Mouse (Mus musculus) stomach, embryonic 16.5 days (tissue): ENCODE measurements at regions not wholly inside any gene's neighbourhood (a gene's known extent, or its start where the extent isn't known, plus 50 kb on each side); places are given as distances from the start of the nearest gene placed in this dataset.

Experiments used
- ATAC-seq: fragments of 200-750 bp; cut with Nextera tagmentation; 2 replicates; pipeline ENCODE4 v1.8.0; 2017; ENCODE audit warnings: moderate number of reproducible peaks, moderate TSS enrichment; ENCODE audit not compliant: insufficient read depth, low FRiP score
- H3K27ac ChIP-seq: fragments of 300-500 bp; sonication (generic); 2 replicates; pipeline ENCODE4 v1.5.1; 2014; ENCODE audit warnings: low read length
- H3K27me3 ChIP-seq: fragments of 300-500 bp; sonication (generic); 2 replicates; pipeline ENCODE4 v1.6.1; 2014; ENCODE audit warnings: low read length, control low read depth, mixed read lengths; ENCODE audit not compliant: control insufficient read depth, insufficient read depth
- H3K36me3 ChIP-seq: fragments of 300-500 bp; sonication (generic); 2 replicates; pipeline ENCODE4 v1.6.1; 2014; ENCODE audit warnings: low read length; ENCODE audit not compliant: control insufficient read depth, insufficient read depth
- H3K4me1 ChIP-seq: fragments of 300-500 bp; sonication (generic); 2 replicates; pipeline ENCODE4 v1.6.1; 2014; ENCODE audit warnings: low read length, control low read depth, mixed read lengths; ENCODE audit not compliant: control insufficient read depth, insufficient read depth
- H3K4me2 ChIP-seq: fragments of 300-500 bp; sonication (generic); 2 replicates; pipeline ENCODE4 v1.6.1; 2014; ENCODE audit warnings: low read depth, low read length, mixed read lengths
- H3K4me3 ChIP-seq: fragments of 300-500 bp; sonication (generic); replicated peaks from 2 replicates; pipeline ENCODE4 v1.5.1; 2014; ENCODE audit warnings: mild to moderate bottlenecking, low read length
- H3K9ac ChIP-seq: fragments of 300-500 bp; sonication (generic); 2 replicates; pipeline ENCODE4 v1.6.1; 2014; ENCODE audit warnings: low read length
- H3K9me3 ChIP-seq: fragments of 300-500 bp; sonication (generic); replicated peaks from 2 replicates; pipeline ENCODE4 v1.6.1; 2016; ENCODE audit warnings: low read length, control low read depth; ENCODE audit not compliant: control insufficient read depth
- WGBS: fragments of 180-500 bp; shearing (Covaris S2); extraction: QIAGEN DNeasy Blood & Tissue Kit; methylation state at CpG from one replicate; pipeline ENCODE4 v1.1.7; 2014; 5-methylcytosine and 5-hydroxymethylcytosine counted together

GRCm38 (mm10) chr5:43136142-43136541 is 96.8 kb upstream of the Cpeb2 start:
- no peak overlapping the region for H3K27ac ChIP-seq
- ATAC-seq, result no peak
- no peaks in the 10 kb centered on the region for H3K27me3 ChIP-seq
- H3K4me3 ChIP-seq, result no peak overlapping the region
- H3K4me1 ChIP-seq, result no peaks in the 10 kb centered on the region
- no peaks in the 10 kb centered on the region for H3K36me3 ChIP-seq
- no peak overlapping the region for H3K4me2 ChIP-seq
- H3K9me3 ChIP-seq, result no peaks in the 10 kb centered on the region
- 85% methylated on average over 4 of the region's 4 CpGs for WGBS
- no peak overlapping the region for H3K9ac ChIP-seq

GRCm38 (mm10) chr5:43137777-43138176 is 95.2 kb upstream of the Cpeb2 start:
- H3K4me3 ChIP-seq, result no peak overlapping the region
- no peaks in the 10 kb centered on the region for H3K27me3 ChIP-seq
- H3K4me1 ChIP-seq, result no peaks in the 10 kb centered on the region
- H3K4me2 ChIP-seq, result no peak overlapping the region
- no peaks in the 10 kb centered on the region for H3K36me3 ChIP-seq
- no peak for ATAC-seq
- no peak overlapping the region for H3K9ac ChIP-seq
- no peaks in the 10 kb centered on the region for H3K9me3 ChIP-seq
- no peak overlapping the region for H3K27ac ChIP-seq
- WGBS, result 58% methylated on average over 5 of the region's 5 CpGs

- Histone ChIP-seq H3K4me3 (no peak overlapping the region), H3K9me3 (no peaks in the 10 kb centered on the region), H3K27ac (no peak overlapping the region), H3K9ac (no peak overlapping the region), H3K4me2 (no peak overlapping the region), H3K36me3 (no peaks in the 10 kb centered on the region), H3K27me3 (no peaks in the 10 kb centered on the region), H3K4me1 (no peaks in the 10 kb centered on the region)
- ATAC-seq, result no peak
- 85% methylated on average over 4 of the region's 4 CpGs for WGBS
These were observed 94.0 kb upstream of the Cpeb2 start for GRCm38 (mm10) chr5:43138931-43139486.

- Histone ChIP-seq H3K27ac (no peak overlapping the region), H3K4me3 (no peak overlapping the region), H3K4me1 (no peaks in the 10 kb centered on the region), H3K4me2 (no peak overlapping the region), H3K9ac (no peak overlapping the region), H3K36me3 (no peaks in the 10 kb centered on the region), H3K9me3 (no peaks in the 10 kb centered on the region), H3K27me3 (no peaks in the 10 kb centered on the region)
- no peak for ATAC-seq
- WGBS, result 76% methylated on average over 1 of the region's 1 CpGs
These were observed 93.2 kb upstream of the Cpeb2 start for GRCm38 (mm10) chr5:43139813-43140212.

- no peak overlapping the region for H3K4me3 ChIP-seq
- H3K27ac ChIP-seq, result no peak overlapping the region
- H3K4me2 ChIP-seq, result no peak overlapping the region
- no peak for ATAC-seq
- H3K9ac ChIP-seq, result no peak overlapping the region
- H3K9me3 ChIP-seq, result no peaks in the 10 kb centered on the region
- no peaks in the 10 kb centered on the region for H3K36me3 ChIP-seq
- no peaks in the 10 kb centered on the region for H3K27me3 ChIP-seq
- WGBS, result 65% methylated on average over 6 of the region's 6 CpGs
- 0 out of 2 replicates have a peak, but pooled peaks cover 8% of the 10 kb centered on the region for H3K4me1 ChIP-seq
These were observed 87.0 kb upstream of the Cpeb2 start for GRCm38 (mm10) chr5:43145939-43146338.

- Histone ChIP-seq H3K9ac (no peak overlapping the region), H3K27me3 (no peaks in the 10 kb centered on the region), H3K4me1 (0 out of 2 replicates have a peak, but pooled peaks cover 8% of the 10 kb centered on the region), H3K4me2 (no peak overlapping the region), H3K27ac (no peak overlapping the region), H3K4me3 (no peak overlapping the region), H3K36me3 (no peaks in the 10 kb centered on the region), H3K9me3 (no peaks in the 10 kb centered on the region)
- ATAC-seq, result no peak
- WGBS, result 89% methylated on average over 2 of the region's 2 CpGs
These were observed 86.0 kb upstream of the Cpeb2 start for GRCm38 (mm10) chr5:43146928-43147327.

GRCm38 (mm10) chr5:43148486-43148885 is 84.5 kb upstream of the Cpeb2 start:
- Histone ChIP-seq H3K9me3 (no peaks in the 10 kb centered on the region), H3K36me3 (no peaks in the 10 kb centered on the region), H3K4me3 (no peak overlapping the region), H3K9ac (no peak overlapping the region), H3K27ac (no peak overlapping the region), H3K4me2 (no peak overlapping the region), H3K4me1 (0 out of 2 replicates have a peak, but pooled peaks cover 8% of the 10 kb centered on the region), H3K27me3 (no peaks in the 10 kb centered on the region)
- peak; percentile 56; the same call in 1 of the 2 replicates for ATAC-seq
- WGBS, result 46% methylated on average over 9 of the region's 9 CpGs

- Histone ChIP-seq H3K27me3 (no peaks in the 10 kb centered on the region), H3K36me3 (no peaks in the 10 kb centered on the region), H3K4me1 (0 out of 2 replicates have a peak, but pooled peaks cover 8% of the 10 kb centered on the region), H3K27ac (no peak overlapping the region), H3K4me2 (no peak overlapping the region), H3K4me3 (no peak overlapping the region), H3K9me3 (no peaks in the 10 kb centered on the region), H3K9ac (no peak overlapping the region)
- 26% methylated on average over 4 of the region's 4 CpGs for WGBS
- peak; percentile 51; the same call in 1 of the 2 replicates for ATAC-seq
These were observed 83.4 kb upstream of the Cpeb2 start for GRCm38 (mm10) chr5:43149559-43149958.

GRCm38 (mm10) chr5:43151099-43151774 is 81.7 kb upstream of the Cpeb2 start:
- no peak overlapping the region for H3K4me2 ChIP-seq
- H3K9me3 ChIP-seq, result no peaks in the 10 kb centered on the region
- no peak overlapping the region for H3K9ac ChIP-seq
- 0 out of 2 replicates have a peak, but pooled peaks cover 8% of the 10 kb centered on the region for H3K4me1 ChIP-seq
- no peak overlapping the region for H3K4me3 ChIP-seq
- H3K27ac ChIP-seq, result no peak overlapping the region
- H3K36me3 ChIP-seq, result no peaks in the 10 kb centered on the region
- WGBS, result 75% methylated on average over 3 of the region's 3 CpGs
- ATAC-seq, result no peak
- no peaks in the 10 kb centered on the region for H3K27me3 ChIP-seq
